ENCODE assay signal across 8 mouse cellular contexts in the genomic region with DNA sequence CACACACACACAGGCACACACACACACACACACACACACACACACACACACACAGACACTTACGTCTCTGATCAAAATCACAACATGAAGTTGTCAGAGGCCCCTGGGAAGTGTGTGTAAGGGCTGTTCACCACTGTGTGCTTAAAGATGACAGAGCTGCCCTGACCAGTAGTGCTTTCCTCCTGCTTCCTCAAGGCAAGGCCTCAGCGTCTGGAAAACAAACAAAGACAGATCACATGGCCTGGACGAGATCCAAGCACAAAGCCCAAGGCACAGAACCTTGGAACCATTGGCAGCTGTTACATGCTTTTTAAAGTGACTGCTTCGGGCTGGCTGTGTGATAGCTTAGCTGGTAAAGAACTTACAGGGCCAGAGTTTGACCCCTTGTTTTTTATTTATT. TPM values are rescaled to one million over a fixed set of nuclear protein-coding genes. Genes with fewer than 3 reads are reported as not detected.
DNase-seq lines count a peak whose midpoint lies in the region; ATAC-seq and TF ChIP-seq lines count a peak whose summit lies in the region.

No protein-coding gene starts in this region.

- H3K9ac ChIP-seq in kidney, postnatal 0 days (ENCODE audit: low read depth, low read length) = no peak overlapping the region

- TF ChIP-seq CTCF in kidney, postnatal 0 days (IDR thresholded peaks at IDR 0.05; ENCODE audit: low read depth) = no peak

- DNase-seq in retina, postnatal 1 day = peak; percentile 43
- no peak for DNase-seq in retina, embryonic 14.5 days (ENCODE audit: low spot score)
- DNase-seq in cerebellum, adult 9-11 months = peak; percentile 47
- peak; percentile 78 to 81 for DNase-seq in heart, adult 9 months (ENCODE audit: low spot score in 2 of 2)
- DNase-seq in kidney, postnatal 0 days (ENCODE audit: low spot score) = peak; percentile 71
- DNase-seq in lung, postnatal 36 days = peak; percentile 94
- DNase-seq in spleen, adult 18-20 months = no peak

- no peaks in the 10 kb centered on the region for H3K9me3 ChIP-seq in kidney, postnatal 0 days (replicated peaks; ENCODE audit: low read length)

- H3K4me3 ChIP-seq in kidney, postnatal 0 days (replicated peaks; ENCODE audit: low read depth, low read length) = no peak overlapping the region

- H3K27ac ChIP-seq in kidney, postnatal 0 days = peak overlapping the region; percentile 26; the same call in 1 of the 2 replicates

- no peaks in the 10 kb centered on the region for H3K4me1 ChIP-seq in kidney, postnatal 0 days (replicated peaks; ENCODE audit: insufficient read depth, low read length)

- 23% methylated on average over 4 of the region's 4 CpGs for WGBS in kidney, postnatal 0 days

- ATAC-seq in kidney, postnatal 0 days (replicated peaks; ENCODE audit: low FRiP score, low read depth) = peak; percentile 54; the same call in 1 of the 2 replicates
- ATAC-seq in frontal cortex, adult (ENCODE audit: low TSS enrichment) = no peak

- H3K36me3 ChIP-seq in kidney, postnatal 0 days (ENCODE audit: insufficient read depth, low read length) = peaks cover 6% of the 10 kb centered on the region; the same call in 1 of the 2 replicates

- H3K4me2 ChIP-seq in kidney, postnatal 0 days (ENCODE audit: low read length) = no peak overlapping the region

- no peaks in the 10 kb centered on the region for H3K27me3 ChIP-seq in kidney, postnatal 0 days (ENCODE audit: insufficient read depth, low read length)

RNA-seq across cellular contexts. Expression of a gene that starts 31.5 kb away (rescaled TPM):
- 0.54 and 0.60 TPM in 2 replicates for polyA plus RNA-seq in kidney, postnatal 0 days (2015; fragmentation: Nextera tagmentation; extraction: Ambion mirVana)

RNA-seq across cellular contexts. Expression of a gene that starts 58.4 kb away (rescaled TPM):
- polyA plus RNA-seq in kidney, postnatal 0 days (2015; fragmentation: Nextera tagmentation; extraction: Ambion mirVana) = 4.9 and 5.1 TPM in 2 replicates

Comparison
In these comparisons a context has a peak if more than half of its experiments do, and no peak if none do; other contexts are left out.
1. DNase-seq: peak in retina, postnatal 1 day (single experiment), cerebellum, adult 9-11 months (single experiment), heart, adult 9 months (2 of 2), kidney, postnatal 0 days (single experiment) and lung, postnatal 36 days (single experiment); none in retina, embryonic 14.5 days (single experiment) and spleen, adult 18-20 months (0 of 2).